Mouse (Mus musculus): ENCODE measurements around the gene Grid2ip. TPM values are rescaled to one million over a fixed set of nuclear protein-coding genes. Genes with fewer than 3 reads are reported as not detected.
"Not testable (repeated sequence)": the region's sequence is repeated elsewhere in the genome, so short reads cannot be mapped to it uniquely, and the experiment has no call there.

Grid2ip gene
- total RNA-seq, 2 experiments from 2014 or later, result 1.1 to 1.4 TPM

- no peak for DNase-seq (ENCODE audit: extremely low spot score in 1 of 2, low spot score in 1 of 2)
Observed at GRCm38 (mm10) chr5:143361428-143361827, 4.3 kb downstream of the Grid2ip start.

- no peak for DNase-seq (ENCODE audit: extremely low spot score in 1 of 2, low spot score in 1 of 2)
Observed at GRCm38 (mm10) chr5:143363678-143364615, 6.8 kb downstream of the Grid2ip start.

GRCm38 (mm10) chr5:143367931-143368330 is 10.8 kb downstream of the Grid2ip start:
- no peak for DNase-seq (ENCODE audit: extremely low spot score in 1 of 2, low spot score in 1 of 2)

GRCm38 (mm10) chr5:143369611-143370255 is 12.6 kb downstream of the Grid2ip start:
- DNase-seq (ENCODE audit: extremely low spot score in 1 of 2, low spot score in 1 of 2), result no peak

GRCm38 (mm10) chr5:143370416-143371145 is 13.4 kb downstream of the Grid2ip start:
- no peak for DNase-seq (ENCODE audit: extremely low spot score in 1 of 2, low spot score in 1 of 2)

GRCm38 (mm10) chr5:143371146-143371510 is 14.0 kb downstream of the Grid2ip start:
- no peak for DNase-seq (ENCODE audit: extremely low spot score in 1 of 2, low spot score in 1 of 2)

- peak in 1 of 2 experiments; percentile 14 for DNase-seq (ENCODE audit: extremely low spot score in 1 of 2, low spot score in 1 of 2)
Observed at GRCm38 (mm10) chr5:143372818-143373217, 15.7 kb downstream of the Grid2ip start.

- peak; percentile 55 to 85 for DNase-seq (ENCODE audit: extremely low spot score in 1 of 2, low spot score in 1 of 2)
Observed at GRCm38 (mm10) chr5:143375242-143375641, 18.1 kb downstream of the Grid2ip start.

- DNase-seq (ENCODE audit: extremely low spot score in 1 of 2, low spot score in 1 of 2), result no peak
Observed at GRCm38 (mm10) chr5:143376156-143376555, 19.0 kb downstream of the Grid2ip start.

GRCm38 (mm10) chr5:143386797-143387621 is 29.9 kb downstream of the Grid2ip start:
- DNase-seq (ENCODE audit: extremely low spot score in 1 of 2, low spot score in 1 of 2), result no peak

GRCm38 (mm10) chr5:143394184-143394583 is 37.0 kb downstream of the Grid2ip start:
- DNase-seq (ENCODE audit: extremely low spot score in 1 of 2, low spot score in 1 of 2), result no peak

GRCm38 (mm10) chr5:143394966-143395365 is 37.8 kb downstream of the Grid2ip start:
- DNase-seq (ENCODE audit: extremely low spot score in 1 of 2, low spot score in 1 of 2), result not testable (repeated sequence)

- DNase-seq (ENCODE audit: extremely low spot score in 1 of 2, low spot score in 1 of 2), result no peak
Observed at GRCm38 (mm10) chr5:143395649-143396048, 38.5 kb downstream of the Grid2ip start.

GRCm38 (mm10) chr5:143400501-143400900 is 43.4 kb downstream of the Grid2ip start:
- DNase-seq (ENCODE audit: extremely low spot score in 1 of 2, low spot score in 1 of 2), result no peak

- no peak for DNase-seq (ENCODE audit: extremely low spot score in 1 of 2, low spot score in 1 of 2)
Observed at GRCm38 (mm10) chr5:143401556-143401955, 44.4 kb downstream of the Grid2ip start.

GRCm38 (mm10) chr5:143403221-143404147 is 46.3 kb downstream of the Grid2ip start, which contains the start of gene Kdelr2:
Gene Kdelr2, plus strand, starts transcription at chr5:143403838.
- DNase-seq (ENCODE audit: extremely low spot score in 1 of 2, low spot score in 1 of 2), result peak; percentile 80 to 81

- no peak for DNase-seq (ENCODE audit: extremely low spot score in 1 of 2, low spot score in 1 of 2)
Observed at GRCm38 (mm10) chr5:143404148-143404930, 47.2 kb downstream of the Grid2ip start.

- DNase-seq (ENCODE audit: extremely low spot score in 1 of 2, low spot score in 1 of 2), result no peak
Observed at GRCm38 (mm10) chr5:143405200-143405599, 48.1 kb downstream of the Grid2ip start.
